Mouse (Mus musculus): ENCODE results near the gene Cys1. TPM values are rescaled to one million over a fixed set of nuclear protein-coding genes. Genes with fewer than 3 reads are reported as not detected.

The Cys1 gene
- not detected for total RNA-seq (2023)

GRCm38 (mm10) chr12:24681286-24682023 is at the start of gene Cys1:
Gene Cys1 (minus strand): TSS chr12:24681813.

GRCm38 (mm10) chr12:24707954-24708823 is 26.6 kb upstream of the Cys1 start, which contains the start of gene Rrm2:
Gene Rrm2 (plus strand): TSS chr12:24708241.

GRCm38 (mm10) chr12:24651063-24651557 is 30.5 kb downstream of the Cys1 start, which contains the start of gene Klf11:
Gene Klf11 (plus strand): TSS chr12:24651274.

Other genes starting within 250 kb of the Cys1 start
- 10 to 100 TPM; 20.4 to 23.3 TPM for gene Taf1b, start 183.5 kb downstream of the Cys1 start, total RNA-seq (2023)
- gene Grhl1, start 109.5 kb downstream of the Cys1 start, total RNA-seq (2023) = under 1 TPM; 0.85 to 0.95 TPM
- 10 to 100 TPM; 30.6 to 34.4 TPM for gene Klf11, start 30.5 kb downstream of the Cys1 start, total RNA-seq (2023)
- gene Rrm2, start 26.4 kb upstream of the Cys1 start, total RNA-seq (2023) = 100 to 1,000 TPM; 134 to 163 TPM
- 1 to 10 TPM; 3.8 to 5.8 TPM for gene Mboat2, start 149.1 kb upstream of the Cys1 start, total RNA-seq (2023)